Mouse (Mus musculus): Measurements from ENCODE around the gene Prkd3.

The Prkd3 gene

DNA sequence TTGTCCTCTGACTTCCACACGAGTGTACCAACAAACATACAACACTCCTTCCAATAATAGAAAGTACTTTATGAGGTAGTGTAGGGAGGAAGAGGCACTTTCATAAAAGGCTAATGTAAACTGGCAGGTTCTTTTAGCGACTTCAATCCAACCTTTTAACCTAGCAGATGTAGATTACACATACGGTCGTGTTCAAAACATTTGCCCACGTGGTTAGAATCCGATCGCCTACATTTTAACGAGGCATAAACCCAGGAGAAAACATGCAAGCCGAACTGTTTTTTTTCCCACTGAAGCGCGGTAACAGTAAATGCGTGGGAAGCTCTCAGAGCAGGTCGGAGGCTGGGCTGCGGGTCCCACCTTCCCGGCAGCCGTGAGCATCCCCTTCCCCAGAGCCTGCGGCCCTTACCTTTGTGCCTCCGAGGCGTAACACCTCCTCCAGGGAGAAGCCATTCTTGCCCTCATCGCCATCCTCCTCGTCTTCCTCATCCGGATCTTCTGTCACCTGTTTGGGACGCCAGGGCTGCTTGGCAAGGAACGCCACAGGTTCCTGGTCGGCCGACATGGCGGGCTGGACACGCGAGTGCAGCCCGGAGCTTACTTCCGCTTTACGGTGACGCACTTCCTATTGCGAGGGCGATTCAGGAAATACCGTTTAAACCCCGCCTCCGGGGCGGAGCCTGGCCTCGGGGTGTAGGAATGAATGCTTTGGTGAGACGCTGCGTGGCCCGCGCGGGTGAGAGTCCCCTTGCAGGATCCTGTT, 84.0 kb downstream of the Prkd3 start, which contains the start of the genes Cebpz and Ndufaf7:
TSS of gene Cebpz (minus strand) at position 601 of the 763 bp plus-strand sequence.
TSS of gene Ndufaf7 (plus strand) at position 671 of the 763 bp plus-strand sequence.
- peak; percentile 100 for DNase-seq (ENCODE audit: low read depth)

DNA sequence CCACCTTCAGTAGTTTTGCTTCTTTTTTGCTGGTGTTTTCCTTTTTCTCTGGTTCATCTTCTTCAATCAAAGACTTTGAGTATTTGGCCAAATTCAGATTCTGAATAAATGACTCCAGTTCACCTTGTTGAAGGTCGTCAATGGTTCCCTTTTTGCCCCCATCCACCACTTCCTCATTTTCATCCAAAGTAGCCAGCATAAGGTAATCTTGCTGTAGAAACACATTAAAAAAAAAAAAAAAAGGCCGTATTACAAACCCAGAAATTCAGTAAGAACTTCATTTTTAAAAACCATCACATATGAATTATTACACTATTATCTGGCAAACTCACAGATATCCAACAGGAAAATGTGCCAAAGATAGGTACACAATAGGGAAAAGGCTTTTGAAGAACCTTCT, 84.8 kb downstream of the Prkd3 start:
- no peak for DNase-seq (ENCODE audit: low read depth)

DNA sequence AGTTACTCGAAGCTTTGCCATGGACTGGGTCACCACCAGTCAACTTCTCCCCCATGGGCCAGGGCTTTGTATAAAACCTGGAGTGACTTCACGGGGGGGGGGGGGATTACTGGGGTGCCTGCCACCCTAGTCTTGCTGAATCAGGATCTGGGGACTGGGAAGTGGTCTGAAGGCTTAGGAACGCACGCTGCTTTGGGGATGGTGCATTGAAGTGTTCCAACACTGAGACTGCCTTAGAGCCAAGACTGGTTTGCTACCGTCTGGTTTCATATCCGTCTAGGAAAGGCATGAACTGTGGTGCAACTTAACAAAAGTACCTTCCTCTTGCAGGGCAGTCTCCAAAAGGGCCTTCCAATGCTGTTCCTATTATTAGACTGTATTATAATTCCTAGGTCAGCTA, 102.9 kb downstream of the Prkd3 start:
- DNase-seq (ENCODE audit: low read depth) = no peak

DNA sequence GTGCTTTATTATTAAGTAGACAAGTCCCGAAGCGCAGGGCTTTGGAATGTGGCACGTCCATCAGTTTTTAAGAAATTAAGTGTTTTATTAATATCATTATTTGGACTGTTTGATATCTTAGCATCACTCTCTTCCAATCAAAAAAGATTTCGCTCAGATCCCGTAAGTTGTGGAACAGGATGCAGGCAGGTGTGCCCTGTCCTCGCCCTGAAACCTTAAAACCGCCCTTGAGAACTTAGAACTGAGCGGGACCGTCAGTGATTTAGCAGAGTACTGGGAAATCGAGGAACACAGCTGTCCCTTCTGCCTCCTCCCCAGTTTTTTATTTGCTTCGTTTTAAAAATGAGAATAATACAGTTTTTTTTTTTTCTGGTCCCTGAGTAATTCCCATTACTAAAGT, 103.7 kb downstream of the Prkd3 start:
- no peak for DNase-seq (ENCODE audit: low read depth)

DNA sequence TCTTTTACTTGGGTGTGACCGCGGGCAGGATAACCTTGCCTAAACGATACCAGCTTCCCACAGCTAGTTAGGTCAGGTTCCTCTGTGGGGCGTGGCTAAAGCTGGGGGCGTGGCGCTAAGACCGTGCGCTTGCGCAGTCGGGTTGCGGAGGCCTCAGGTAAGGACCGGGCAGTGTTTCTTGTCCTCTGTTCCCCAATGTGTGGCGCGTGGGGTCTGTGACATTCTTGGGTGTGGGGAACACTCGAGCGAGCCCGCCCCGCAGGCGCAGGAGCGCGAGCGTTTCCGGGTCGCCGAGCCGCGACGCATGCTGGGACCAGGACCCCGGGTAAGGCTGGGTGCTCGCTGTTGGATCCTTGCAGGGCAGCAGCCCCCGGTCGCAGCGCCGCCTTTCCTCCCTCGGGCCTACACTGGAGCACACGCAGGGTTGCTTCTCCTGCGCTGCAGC, 104.2 kb downstream of the Prkd3 start, which contains the start of gene Cebpzos:
TSS of gene Cebpzos (plus strand) at position 132 of the 445 bp plus-strand sequence.
- peak; percentile 95 for DNase-seq (ENCODE audit: low read depth)

DNA sequence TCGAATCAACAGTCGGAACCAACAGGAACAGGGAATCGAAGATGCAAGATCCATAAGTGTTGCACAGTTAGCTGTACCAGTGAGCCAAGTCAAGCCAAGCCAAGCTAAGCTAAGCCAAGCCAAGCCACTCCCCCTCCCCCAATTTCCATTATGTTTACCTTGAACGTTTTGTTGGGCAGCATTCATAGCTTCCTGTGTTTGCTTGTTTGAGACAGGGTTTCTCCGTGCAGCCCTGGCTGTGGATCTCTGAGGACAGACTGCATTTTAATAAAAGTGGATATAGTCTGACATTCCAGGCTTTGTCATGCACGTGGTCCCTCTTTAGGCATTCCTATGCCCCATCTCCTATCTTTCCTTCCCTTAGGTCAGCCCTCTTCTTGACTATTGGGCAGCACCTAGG, 104.8 kb downstream of the Prkd3 start:
- peak; percentile 53 for DNase-seq (ENCODE audit: low read depth)

DNA sequence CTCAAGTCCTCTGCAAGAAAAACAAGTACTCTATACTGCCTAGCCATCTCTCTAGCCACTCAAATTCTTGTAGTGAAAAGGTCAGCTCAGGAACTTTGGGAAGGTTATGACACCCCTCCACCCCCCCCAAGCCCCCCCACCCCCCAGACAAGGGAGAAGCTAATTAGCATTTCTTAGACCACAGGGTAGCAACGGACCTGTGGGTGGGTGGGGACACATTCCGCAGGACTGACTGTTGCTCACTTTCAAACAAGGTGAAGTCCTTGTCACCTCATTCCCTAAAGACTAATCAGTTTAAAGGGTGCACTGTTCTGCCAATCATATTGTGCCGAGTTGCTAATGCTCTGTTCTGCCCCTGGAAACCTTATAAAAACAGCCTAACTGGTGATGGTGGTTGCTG, 106.7 kb downstream of the Prkd3 start:
- no peak for DNase-seq (ENCODE audit: low read depth)

DNA sequence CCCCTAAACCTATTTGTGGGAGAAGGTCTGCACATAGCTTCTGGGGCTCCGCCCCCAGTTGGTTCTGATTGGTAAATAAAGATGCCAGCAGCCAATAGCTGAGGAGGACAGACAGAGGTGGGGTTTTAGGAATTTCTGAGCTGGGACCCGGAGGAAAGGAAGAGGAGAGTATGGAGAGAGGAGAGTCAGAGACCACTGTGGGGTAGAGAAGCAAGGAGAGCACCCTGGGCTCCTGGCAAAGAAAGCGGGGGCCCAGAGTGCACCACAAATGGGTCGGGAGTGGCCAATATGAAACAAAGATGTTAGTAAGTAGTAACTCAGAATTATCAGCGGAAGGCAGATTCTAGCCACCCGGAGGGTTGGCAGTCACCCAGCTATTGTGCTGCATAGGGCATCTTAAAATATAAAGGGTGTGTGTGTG, 107.7 kb downstream of the Prkd3 start:
- DNase-seq (ENCODE audit: low read depth) = peak; percentile 34

DNA sequence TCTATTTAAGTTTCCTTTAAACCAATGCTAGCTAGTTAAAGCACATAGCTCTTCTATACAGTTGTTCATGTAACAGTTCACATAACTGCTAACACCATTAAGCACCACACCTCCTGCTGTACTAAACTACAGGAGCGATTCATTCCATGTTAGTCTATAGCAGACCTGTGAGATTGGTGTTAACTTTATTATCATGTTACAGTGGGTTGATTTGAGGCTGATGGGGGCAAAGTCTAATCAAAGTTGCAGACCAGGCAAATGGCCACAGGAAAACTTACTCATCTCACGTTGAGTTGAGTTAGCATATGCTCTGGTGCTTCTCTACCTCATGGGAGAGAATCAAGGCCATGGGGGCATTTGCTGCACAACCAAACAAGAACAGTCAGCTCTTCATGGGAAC, 111.2 kb downstream of the Prkd3 start:
- DNase-seq (ENCODE audit: low read depth) = no peak

DNA sequence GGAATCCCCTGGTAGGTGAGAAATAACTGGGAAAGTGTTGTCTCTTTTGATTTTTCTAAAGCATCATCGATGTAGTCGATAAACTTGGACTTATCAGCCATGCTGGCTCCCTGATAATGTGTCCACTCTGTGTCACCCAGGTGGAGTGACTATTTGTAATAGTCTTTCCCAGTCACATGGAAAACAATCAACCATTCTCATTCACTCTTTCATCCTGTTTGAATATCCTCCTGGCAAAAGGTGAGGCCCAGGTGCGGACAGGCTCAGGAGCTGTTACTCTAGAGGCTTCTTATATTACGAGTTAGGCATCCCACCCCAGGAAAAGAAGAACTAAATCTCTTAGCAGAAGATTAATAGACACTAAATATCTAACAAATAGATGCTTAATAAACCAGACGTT, 113.7 kb downstream of the Prkd3 start, which contains the start of gene Sult6b1:
TSS of gene Sult6b1 (minus strand) at position 101 of the 400 bp plus-strand sequence.
- no peak for DNase-seq (ENCODE audit: low read depth)

DNA sequence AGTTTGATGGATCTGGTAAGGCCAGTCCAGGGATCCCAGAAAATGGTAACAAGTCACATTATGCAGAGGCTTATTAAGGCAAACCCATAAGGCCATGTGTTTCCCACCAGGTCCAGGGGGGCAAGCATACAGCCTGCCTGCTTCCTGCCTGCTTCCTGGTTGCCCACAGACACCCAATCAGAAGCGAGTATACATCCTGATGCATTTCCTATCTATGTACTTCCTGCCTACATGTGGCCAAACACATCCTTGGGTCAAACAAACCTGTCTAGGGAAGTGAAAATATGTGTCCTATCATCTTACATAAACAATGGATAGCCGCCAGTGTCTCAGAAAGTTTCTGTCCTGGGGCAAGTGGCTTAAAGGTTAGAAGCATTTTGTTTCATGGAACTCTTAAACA, 117.5 kb downstream of the Prkd3 start:
- DNase-seq (ENCODE audit: low read depth) = no peak
